Mouse (Mus musculus): ENCODE results near the gene 1700037H04Rik. TPM values are rescaled to one million over a fixed set of nuclear protein-coding genes. Genes with fewer than 3 reads are reported as not detected.
A peak's percentile ranks its signal among the peaks of the same experiment; 100 is the strongest.

The 1700037H04Rik gene
- polyA plus RNA-seq, 1 experiment from 2014 or later: 76.1 TPM

DNA sequence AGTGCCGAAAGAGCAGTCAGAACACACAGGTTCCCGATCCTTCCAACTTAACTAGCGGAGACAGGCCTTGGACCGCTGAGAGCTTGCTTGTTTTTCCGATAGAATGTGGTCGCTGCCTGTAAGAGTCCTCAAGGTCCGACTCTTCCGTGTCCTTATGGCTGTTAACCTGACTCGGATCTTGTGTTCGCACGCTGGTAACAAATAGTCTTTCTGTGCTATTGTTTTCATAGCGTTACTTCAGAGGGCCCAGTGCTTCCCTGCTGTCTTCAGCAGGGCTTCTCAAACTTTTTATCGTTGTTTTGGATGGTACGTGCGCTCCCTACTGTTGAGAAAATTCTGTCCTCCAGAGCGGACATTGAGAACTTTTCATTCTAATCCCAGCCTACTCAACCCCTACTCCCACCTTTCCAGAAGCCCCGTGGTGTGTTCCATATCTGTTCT is 810 bp upstream of the 1700037H04Rik start:
- Histone ChIP-seq H3K4me2 (peak overlapping the region; percentile 99), H3K9me3 (ENCODE audit: low read depth, low read length) (no peaks in the 10 kb centered on the region), H3K4me3 (ENCODE audit: low read depth, low read length) (peak overlapping the region; percentile 75), H3K27me3 (ENCODE audit: insufficient read depth, low read length) (no peaks in the 10 kb centered on the region), H3K9ac (peak overlapping the region; percentile 80), H3K4me1 (ENCODE audit: insufficient read depth) (0 out of 2 replicates have a peak, but pooled peaks cover 3% of the 10 kb centered on the region), H3K36me3 (ENCODE audit: insufficient read depth) (no peaks in the 10 kb centered on the region), H3K27ac (ENCODE audit: low read depth) (peak overlapping the region; percentile 92)
- ATAC-seq (ENCODE audit: insufficient read depth): peak; percentile 8
- peak; percentile 85 for DNase-seq
- under 1% methylated on average over 17 of the region's 17 CpGs for WGBS
- peak; percentile 35; the same call in 1 of the 2 replicates for TF ChIP-seq CTCF (IDR thresholded peaks at IDR 0.05; ENCODE audit: low read depth)

DNA sequence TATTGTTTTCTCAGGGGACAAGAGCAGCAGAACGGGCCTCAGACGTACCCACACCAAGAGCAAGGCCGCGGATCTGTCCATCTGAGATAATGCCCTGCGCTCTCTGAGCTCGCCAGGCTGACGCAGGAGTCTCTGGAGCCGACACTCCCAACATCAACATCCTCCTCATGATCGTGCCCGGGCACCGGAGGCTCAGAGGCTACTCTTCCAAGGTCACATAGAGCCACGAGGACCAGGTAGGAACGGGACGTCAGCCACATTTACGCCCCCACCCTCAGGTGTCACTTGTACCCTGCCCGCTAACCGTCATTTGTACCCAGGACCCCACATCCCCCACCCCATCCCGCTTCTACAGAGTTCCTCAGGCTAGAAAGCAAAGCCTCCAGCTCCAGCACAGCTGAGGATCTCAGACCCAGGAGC is 380 bp downstream of the 1700037H04Rik start:
- no peak for TF ChIP-seq CTCF (IDR thresholded peaks at IDR 0.05; ENCODE audit: low read depth)
- DNase-seq (peak; percentile 63), ATAC-seq (ENCODE audit: insufficient read depth) (peak; percentile 66)
- Histone ChIP-seq H3K9ac (peak overlapping the region; percentile 80), H3K27me3 (ENCODE audit: insufficient read depth, low read length) (no peaks in the 10 kb centered on the region), H3K9me3 (ENCODE audit: low read depth, low read length) (no peaks in the 10 kb centered on the region), H3K4me1 (ENCODE audit: insufficient read depth) (0 out of 2 replicates have a peak, but pooled peaks cover 3% of the 10 kb centered on the region), H3K4me2 (peak overlapping the region; percentile 99), H3K4me3 (ENCODE audit: low read depth, low read length) (peak overlapping the region; percentile 75), H3K27ac (ENCODE audit: low read depth) (peak overlapping the region; percentile 74), H3K36me3 (ENCODE audit: insufficient read depth) (no peaks in the 10 kb centered on the region)
- 0% methylated on average over 18 of the region's 18 CpGs for WGBS

DNA sequence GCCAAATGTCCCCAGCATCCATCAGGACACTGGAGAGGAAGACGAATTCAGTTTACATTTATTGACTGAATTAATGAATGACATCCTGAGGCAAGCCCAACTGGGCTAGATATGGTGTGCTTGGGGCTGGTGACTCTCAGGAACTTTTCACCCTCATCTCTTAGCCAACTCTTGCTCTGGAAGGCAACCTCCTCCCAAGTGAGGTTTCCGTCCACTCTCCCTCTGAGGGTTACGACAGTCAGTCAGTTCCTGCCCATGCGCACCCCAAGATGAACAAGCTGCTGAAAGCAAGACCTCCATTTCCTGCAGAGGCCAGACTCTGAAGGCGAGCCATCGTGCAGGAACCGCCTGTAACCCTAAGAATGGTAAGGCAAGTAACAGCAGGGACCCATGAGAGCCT is 2.9 kb downstream of the 1700037H04Rik start:
- Histone ChIP-seq H3K27ac (ENCODE audit: low read depth) (no peak overlapping the region), H3K9me3 (ENCODE audit: low read depth, low read length) (no peaks in the 10 kb centered on the region), H3K36me3 (ENCODE audit: insufficient read depth) (peaks cover 4% of the 10 kb centered on the region; the same call in 1 of the 2 replicates), H3K4me2 (no peak overlapping the region), H3K4me1 (ENCODE audit: insufficient read depth) (0 out of 2 replicates have a peak, but pooled peaks cover 3% of the 10 kb centered on the region), H3K27me3 (ENCODE audit: insufficient read depth, low read length) (no peaks in the 10 kb centered on the region), H3K4me3 (ENCODE audit: low read depth, low read length) (no peak overlapping the region), H3K9ac (no peak overlapping the region)
- ATAC-seq (ENCODE audit: insufficient read depth) (no peak), DNase-seq (no peak)
- TF ChIP-seq CTCF (IDR thresholded peaks at IDR 0.05; ENCODE audit: low read depth): no peak
- 87% methylated on average over 7 of the region's 7 CpGs for WGBS

DNA sequence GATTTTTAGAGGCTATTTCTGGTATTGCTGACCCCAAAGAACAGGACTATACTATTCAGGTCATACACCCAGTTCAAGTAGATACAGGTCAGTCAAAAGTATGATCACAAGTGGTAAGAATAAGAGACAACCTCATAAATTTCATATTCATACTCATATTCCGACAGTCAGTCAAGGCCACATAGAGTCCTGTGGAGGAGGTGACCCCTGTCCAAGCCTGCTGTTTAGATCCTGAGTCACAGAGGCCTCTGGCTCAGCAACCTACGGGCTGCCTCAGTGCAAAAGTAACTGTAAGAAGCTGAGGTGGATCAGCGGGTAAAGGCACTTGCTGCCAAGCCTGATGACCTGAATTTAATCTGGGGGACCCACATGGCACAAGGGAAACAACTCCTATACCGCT is 5.8 kb downstream of the 1700037H04Rik start:
- Histone ChIP-seq H3K4me1 (ENCODE audit: insufficient read depth) (0 out of 2 replicates have a peak, but pooled peaks cover 3% of the 10 kb centered on the region), H3K9ac (no peak overlapping the region), H3K4me3 (ENCODE audit: low read depth, low read length) (no peak overlapping the region), H3K27me3 (ENCODE audit: insufficient read depth, low read length) (no peaks in the 10 kb centered on the region), H3K36me3 (ENCODE audit: insufficient read depth) (peaks cover 28% of the 10 kb centered on the region), H3K4me2 (no peak overlapping the region), H3K27ac (ENCODE audit: low read depth) (no peak overlapping the region), H3K9me3 (ENCODE audit: low read depth, low read length) (no peaks in the 10 kb centered on the region)
- 91% methylated on average over 4 of the region's 4 CpGs for WGBS
- ATAC-seq (ENCODE audit: insufficient read depth): no peak
- no peak for TF ChIP-seq CTCF (IDR thresholded peaks at IDR 0.05; ENCODE audit: low read depth)
- no peak for DNase-seq

DNA sequence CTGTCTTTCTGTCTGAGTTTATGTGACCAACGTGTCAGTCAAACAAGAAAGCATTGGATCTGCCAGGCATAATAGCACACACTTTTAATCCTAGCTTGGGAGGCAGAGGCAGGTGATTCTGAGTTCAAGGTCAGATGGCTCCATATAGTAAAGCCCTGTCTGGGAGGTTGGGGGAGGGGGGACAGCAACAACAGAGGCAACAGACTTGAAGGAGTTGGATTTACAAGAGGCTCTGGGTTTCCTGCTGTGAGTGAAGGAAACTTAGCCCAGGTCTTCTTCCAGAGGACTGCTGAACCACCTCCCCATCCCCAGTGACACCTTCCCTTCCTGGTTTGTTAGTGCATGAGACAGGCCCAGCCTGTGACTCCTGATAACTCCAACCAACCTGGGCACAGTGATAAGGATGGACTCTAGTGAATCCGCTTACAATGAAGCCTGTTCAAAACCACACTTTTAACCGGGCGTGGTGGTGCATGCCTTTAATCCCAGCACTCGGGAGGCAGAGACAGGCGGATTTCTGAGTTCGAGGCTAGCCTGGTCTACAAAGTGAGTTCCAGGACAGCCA is 7.6 kb downstream of the 1700037H04Rik start:
- Histone ChIP-seq H3K9ac (no peak overlapping the region), H3K4me1 (ENCODE audit: insufficient read depth) (no peaks in the 10 kb centered on the region), H3K9me3 (ENCODE audit: low read depth, low read length) (no peaks in the 10 kb centered on the region), H3K36me3 (ENCODE audit: insufficient read depth) (peaks cover 46% of the 10 kb centered on the region), H3K27me3 (ENCODE audit: insufficient read depth, low read length) (no peaks in the 10 kb centered on the region), H3K4me3 (ENCODE audit: low read depth, low read length) (no peak overlapping the region), H3K27ac (ENCODE audit: low read depth) (no peak overlapping the region), H3K4me2 (no peak overlapping the region)
- 85% methylated on average over 7 of the region's 7 CpGs for WGBS
- ATAC-seq (ENCODE audit: insufficient read depth) (no peak), DNase-seq (no peak)
- no peak for TF ChIP-seq CTCF (IDR thresholded peaks at IDR 0.05; ENCODE audit: low read depth)

- DNase-seq: no peak
These were observed 10.7 kb downstream of the 1700037H04Rik start for GRCm38 (mm10) chr2:131149254-131149578.

GRCm38 (mm10) chr2:131148353-131149253 is 11.3 kb downstream of the 1700037H04Rik start:
- Histone ChIP-seq H3K9ac (no peak overlapping the region), H3K4me3 (ENCODE audit: low read depth, low read length) (no peak overlapping the region), H3K4me2 (no peak overlapping the region), H3K4me1 (ENCODE audit: insufficient read depth) (no peaks in the 10 kb centered on the region), H3K27ac (ENCODE audit: low read depth) (no peak overlapping the region), H3K36me3 (ENCODE audit: insufficient read depth) (peaks cover 80% of the 10 kb centered on the region), H3K9me3 (ENCODE audit: low read depth, low read length) (no peaks in the 10 kb centered on the region), H3K27me3 (ENCODE audit: insufficient read depth, low read length) (no peaks in the 10 kb centered on the region)
- TF ChIP-seq CTCF (IDR thresholded peaks at IDR 0.05; ENCODE audit: low read depth): no peak
- WGBS: 80% methylated on average over 8 of the region's 8 CpGs
- no peak for DNase-seq
- ATAC-seq (ENCODE audit: insufficient read depth): no peak

More at GRCm38 (mm10) chr2:131149254-131149578, 10.7 kb downstream of the 1700037H04Rik start:
- no peak overlapping the region for H3K4me2 ChIP-seq
- WGBS: 82% methylated on average over 3 of the region's 3 CpGs
- no peak overlapping the region for H3K9ac ChIP-seq
- no peak overlapping the region for H3K4me3 ChIP-seq (ENCODE audit: low read depth, low read length)
- H3K27ac ChIP-seq (ENCODE audit: low read depth): no peak overlapping the region
- ATAC-seq (ENCODE audit: insufficient read depth): no peak
- H3K27me3 ChIP-seq (ENCODE audit: insufficient read depth, low read length): no peaks in the 10 kb centered on the region
- TF ChIP-seq CTCF (IDR thresholded peaks at IDR 0.05; ENCODE audit: low read depth): no peak
- peaks cover 75% of the 10 kb centered on the region for H3K36me3 ChIP-seq (ENCODE audit: insufficient read depth)
- H3K9me3 ChIP-seq (ENCODE audit: low read depth, low read length): no peaks in the 10 kb centered on the region
- no peaks in the 10 kb centered on the region for H3K4me1 ChIP-seq (ENCODE audit: insufficient read depth)

All from lung, embryonic 14.5 days (tissue).